Mouse (Mus musculus): Measurements from ENCODE around the gene Pcgf2. TPM values are rescaled to one million over a fixed set of nuclear protein-coding genes. Genes with fewer than 3 reads are reported as not detected.
A peak's percentile ranks its signal among the peaks of the same experiment; 100 is the strongest.
"Not testable (repeated sequence)": the region's sequence is repeated elsewhere in the genome, so short reads cannot be mapped to it uniquely, and the experiment has no call there.

The Pcgf2 gene
- total RNA-seq (2021) = 1 to 10 TPM; 2.1 to 2.3 TPM
- long read RNA-seq, experiment 1, partial matches to known transcripts = 2 of 2 reads
- long read RNA-seq, experiment 1, other reads (novel, unspliced or antisense) = 0 of 2 reads
- long read RNA-seq, experiment 2, partial matches to known transcripts = 1 of 2 reads
- long read RNA-seq, experiment 2, other reads (novel, unspliced or antisense) = 1 of 2 reads

DNA sequence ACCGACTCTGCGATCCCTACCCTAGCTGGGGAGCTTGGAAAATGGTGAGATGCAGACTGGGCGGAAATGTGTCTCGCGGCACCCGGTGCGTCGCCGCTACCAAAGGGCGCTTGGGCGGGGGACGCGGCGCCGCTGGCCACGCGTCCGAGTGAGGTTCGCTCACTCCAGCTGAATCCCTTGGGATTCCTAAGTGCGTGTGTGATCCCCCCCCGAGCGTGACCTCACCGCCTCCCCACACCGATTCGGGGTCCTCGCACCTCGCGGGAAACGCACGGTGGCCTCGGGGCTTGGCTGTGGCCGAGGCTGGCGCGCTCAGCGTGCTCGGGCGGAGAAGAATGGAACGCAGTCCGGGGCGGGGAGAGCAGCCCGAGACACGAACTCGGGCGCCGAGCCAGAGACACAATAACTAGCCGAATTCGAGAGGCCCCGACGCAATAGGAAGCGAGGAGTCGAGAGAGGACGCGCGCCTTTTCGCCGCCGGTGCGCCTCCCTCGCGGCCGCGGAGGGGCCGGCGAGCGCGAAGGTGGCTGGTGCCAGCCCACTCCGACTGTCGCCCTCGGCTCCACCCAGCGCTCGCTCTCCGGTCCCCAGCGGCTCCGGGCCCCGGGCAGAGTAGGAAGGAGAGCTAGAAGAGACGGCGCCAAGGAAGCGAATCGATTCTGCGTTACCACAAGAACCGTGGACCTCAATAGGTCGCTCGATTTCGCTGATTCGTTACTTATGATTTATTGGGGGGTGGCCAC, at the start of gene Pcgf2:
Gene Pcgf2, minus strand, starts transcription at position 495 of the 743 bp plus-strand sequence.
- intact Hi-C loops (cut with DNase I) = loop anchor here (5.0 kb wide), 1 partner anchor 42 kb away; the partner anchor contains the start of gene Pip4k2b
- peak; percentile 67 to 76 for DNase-seq

DNA sequence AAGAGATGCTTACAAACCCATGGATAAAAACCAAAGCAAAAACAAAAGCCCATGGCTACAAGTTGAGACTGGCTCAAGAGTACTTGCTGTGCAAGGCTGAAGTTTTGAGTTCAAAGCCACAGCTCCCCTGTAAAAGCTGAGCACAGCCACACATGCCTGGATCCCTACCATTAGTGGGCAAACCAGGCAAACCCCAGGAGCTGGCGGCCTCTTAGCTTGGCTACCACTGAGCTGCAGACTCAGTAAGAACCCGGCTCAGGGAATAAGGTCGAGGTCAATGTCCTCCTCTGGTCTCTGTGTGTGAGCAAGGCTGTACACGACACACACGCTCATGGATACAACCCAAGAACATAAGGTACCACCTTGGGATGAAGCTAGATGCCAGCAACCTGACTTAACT, 48.2 kb upstream of the Pcgf2 start:
- intact Hi-C loops (cut with DNase I) = no loop called here
- no peak for DNase-seq

DNA sequence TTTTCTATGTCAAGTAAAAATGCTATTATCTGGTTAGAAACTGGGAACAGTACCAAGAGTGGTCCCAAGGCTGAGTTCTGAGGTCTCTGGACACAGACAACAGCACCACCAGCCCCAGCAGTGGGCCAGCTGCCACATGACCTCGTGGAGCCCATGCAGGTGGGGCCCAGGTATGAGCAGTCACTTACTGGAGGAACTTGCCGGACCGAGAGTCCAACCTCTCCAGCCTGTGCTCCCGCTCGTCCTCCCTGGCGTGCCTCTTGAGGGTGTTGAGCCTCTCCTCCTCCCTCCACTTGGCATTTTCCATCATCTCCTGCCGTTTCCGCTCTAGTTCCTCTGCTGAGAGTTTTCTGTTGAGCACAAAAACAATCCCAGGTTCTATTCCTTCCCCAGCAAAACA, 47.5 kb upstream of the Pcgf2 start:
- intact Hi-C loops (cut with DNase I) = no loop called here

DNA sequence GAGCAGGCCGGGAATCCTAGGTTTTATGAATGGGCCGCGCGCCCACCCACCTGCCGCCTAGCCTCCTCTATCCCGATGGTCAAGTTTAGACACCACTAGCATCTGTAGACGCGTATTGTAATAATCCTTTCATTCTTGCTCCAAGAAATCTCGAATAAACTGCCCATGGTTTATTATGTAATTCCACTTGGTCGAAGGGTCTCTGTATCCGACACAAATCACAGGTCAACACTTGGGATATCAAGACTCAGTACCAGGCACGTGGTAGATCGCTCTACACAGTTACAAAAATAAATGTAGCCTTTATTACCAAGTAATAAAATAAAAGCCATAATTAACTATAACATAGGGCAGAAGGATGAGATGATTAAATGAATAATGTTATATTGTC, 45.0 kb upstream of the Pcgf2 start:
- no peak for DNase-seq
- intact Hi-C loops (cut with DNase I) = no loop called here

More for the DNA sequence above, 47.5 kb upstream of the Pcgf2 start:
- peak in 1 of 2 experiments; percentile 26 for DNase-seq

DNA sequence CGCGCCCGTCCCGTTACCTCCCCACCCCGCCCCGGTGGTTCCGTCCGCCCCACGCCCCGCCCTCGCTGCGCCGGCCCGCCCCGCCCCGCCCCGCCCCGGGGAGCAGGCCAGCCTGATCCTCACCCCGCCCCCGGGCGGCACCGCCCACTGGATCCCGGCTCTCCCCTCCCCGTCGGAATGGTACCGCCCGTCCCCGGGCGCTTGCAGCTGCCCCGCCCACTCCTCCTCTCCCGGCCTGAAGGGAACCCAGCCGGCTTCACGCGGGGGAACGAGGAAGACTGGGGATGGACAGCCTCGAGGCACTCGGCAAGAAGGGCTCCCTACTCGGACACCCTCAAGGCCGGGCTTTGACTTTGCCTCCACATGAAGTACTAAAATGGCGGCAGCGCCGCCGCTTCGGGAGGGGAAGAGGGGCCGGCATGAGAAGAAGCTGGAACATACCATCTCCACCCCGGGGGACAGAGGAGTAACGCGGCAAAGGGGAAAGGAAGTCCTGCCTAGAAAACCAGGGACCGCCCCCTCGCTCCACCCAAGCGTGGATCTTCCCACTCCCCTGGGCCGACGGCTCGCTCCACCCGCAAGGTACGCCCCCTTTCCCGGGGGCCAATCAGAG, 44.5 kb upstream of the Pcgf2 start:
- DNase-seq = peak; percentile 98 to 99
- intact Hi-C loops (cut with DNase I) = loop anchor here (5.0 kb wide), 1 partner anchor 43 kb away; the partner anchor contains the start of genes Pcgf2 and Psmb3

DNA sequence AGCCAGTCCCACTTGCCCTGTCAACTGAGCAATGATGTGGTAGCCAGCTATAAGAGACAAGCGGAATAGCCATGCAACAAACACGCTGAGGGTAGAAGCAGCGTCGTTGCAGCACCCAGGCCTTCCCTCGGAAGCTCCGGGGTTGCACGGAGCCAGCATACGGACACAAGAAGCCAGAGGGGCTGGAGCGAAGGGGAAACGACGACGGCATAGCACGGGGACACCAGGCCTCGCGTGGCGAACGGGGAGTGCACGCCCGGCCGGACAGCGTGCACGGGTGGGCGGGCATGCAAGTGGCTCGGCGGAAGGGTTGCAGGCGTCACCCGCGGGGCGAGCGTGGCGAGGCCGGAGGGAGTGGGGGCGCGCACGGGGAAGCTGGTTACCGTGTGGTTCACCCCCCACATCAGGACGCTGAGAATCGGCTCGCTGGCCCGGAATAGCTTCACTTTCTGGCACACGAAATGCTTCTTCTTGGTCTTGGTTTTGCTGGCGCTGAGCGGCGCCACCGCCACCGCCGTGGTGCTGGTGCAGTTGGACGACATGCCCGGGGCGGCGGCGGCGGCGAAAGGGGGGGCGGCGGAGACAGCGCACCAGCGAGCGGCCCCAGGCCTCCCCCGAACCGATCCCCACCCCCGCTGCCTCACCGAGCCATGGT, 43.9 kb upstream of the Pcgf2 start, which contains the start of gene Pip4k2b:
Gene Pip4k2b, minus strand, starts transcription at position 642 of the 655 bp plus-strand sequence.
- intact Hi-C loops (cut with DNase I) = loop anchor here (5.0 kb wide), 1 partner anchor 42 kb away; the partner anchor contains the start of genes Pcgf2 and Psmb3
- DNase-seq = peak in 1 of 2 experiments; percentile 39

DNA sequence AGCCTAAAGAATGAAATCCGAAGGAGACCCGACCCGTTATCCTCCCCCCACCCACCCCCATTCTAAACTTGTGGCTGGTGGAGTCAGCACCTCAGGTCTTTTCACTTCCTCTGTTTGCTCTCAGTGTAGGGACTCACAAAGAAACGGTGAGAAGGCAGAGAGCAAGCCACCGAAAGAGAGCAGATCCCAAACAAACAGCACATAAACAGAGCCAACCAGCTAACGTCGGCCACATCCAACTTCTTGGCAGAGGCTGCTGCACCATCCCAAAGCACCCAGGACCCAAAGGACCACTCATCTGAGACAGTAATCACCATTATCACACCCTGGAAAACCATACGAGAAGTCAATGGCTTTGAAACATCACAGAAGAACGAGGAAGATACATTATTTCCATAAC, 43.1 kb upstream of the Pcgf2 start:
- intact Hi-C loops (cut with DNase I) = loop anchor here (5.0 kb wide), 1 partner anchor 41 kb away; the partner anchor contains the start of genes Pcgf2 and Psmb3
- DNase-seq = no peak

DNA sequence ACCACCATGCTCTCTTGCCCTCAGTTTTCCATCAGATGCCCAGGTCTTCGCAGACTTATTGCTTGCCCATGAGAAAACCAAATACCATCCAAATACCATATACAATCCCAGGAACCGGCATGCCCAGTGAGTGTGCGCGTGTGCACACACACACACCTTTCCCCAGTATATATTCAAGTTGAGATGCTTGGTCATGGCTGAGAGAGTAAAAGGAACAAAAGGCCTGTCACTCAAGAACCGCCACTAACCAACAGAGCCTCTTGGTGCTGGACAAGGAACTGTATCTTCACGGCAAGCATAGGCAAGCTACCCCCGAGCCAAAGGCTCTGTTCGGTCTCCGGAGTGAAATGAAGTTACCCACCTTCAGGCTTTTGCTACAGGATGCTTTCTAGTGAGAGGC, 42.3 kb upstream of the Pcgf2 start:
- DNase-seq = no peak
- intact Hi-C loops (cut with DNase I) = loop anchor here (5.0 kb wide), 1 partner anchor 40 kb away; the partner anchor contains the start of genes Pcgf2 and Psmb3

DNA sequence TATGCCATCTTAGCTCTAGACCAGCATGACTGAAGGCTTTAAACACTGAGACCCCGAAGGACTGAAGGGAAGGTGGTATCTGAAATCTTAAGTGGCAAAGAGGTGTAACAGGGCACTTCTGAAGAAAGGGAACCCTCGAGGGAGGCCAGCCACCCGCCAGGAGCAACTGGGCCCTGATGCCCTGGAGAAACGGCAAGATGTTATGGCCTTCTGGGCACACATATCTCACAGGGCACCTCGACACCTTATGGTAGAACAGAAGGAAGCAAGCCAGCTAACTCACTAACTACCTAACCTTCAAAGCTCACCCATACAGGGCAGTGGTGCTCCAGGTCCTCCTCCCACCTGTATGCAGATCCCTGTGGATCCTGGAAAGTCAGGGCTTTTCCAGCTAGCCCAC, 41.9 kb upstream of the Pcgf2 start:
- DNase-seq = no peak
- intact Hi-C loops (cut with DNase I) = loop anchor here (5.0 kb wide), 1 partner anchor 40 kb away; the partner anchor contains the start of genes Pcgf2 and Psmb3

DNA sequence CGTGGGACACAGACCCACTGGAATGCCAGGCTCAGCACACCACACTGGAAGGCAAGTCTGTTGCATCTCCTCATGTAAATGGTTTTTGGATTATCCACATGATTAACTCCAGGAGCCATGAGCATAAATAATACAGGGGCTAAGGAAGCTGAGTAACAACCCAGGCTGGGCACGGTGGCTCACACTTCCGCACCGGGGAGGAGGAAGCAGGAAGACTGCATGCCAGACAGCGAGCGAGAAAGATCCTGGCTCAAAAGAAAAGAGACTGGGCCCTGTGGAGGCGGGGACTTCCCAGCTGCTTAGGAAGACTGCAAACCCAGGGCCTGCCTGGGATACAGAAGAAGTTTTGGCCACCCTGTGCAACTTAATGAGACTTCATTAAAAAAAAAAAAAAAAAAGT, 39.9 kb upstream of the Pcgf2 start:
- DNase-seq = no peak
- intact Hi-C loops (cut with DNase I) = loop anchor here (5.0 kb wide), 1 partner anchor 38 kb away; the partner anchor contains the start of genes Pcgf2 and Psmb3

DNA sequence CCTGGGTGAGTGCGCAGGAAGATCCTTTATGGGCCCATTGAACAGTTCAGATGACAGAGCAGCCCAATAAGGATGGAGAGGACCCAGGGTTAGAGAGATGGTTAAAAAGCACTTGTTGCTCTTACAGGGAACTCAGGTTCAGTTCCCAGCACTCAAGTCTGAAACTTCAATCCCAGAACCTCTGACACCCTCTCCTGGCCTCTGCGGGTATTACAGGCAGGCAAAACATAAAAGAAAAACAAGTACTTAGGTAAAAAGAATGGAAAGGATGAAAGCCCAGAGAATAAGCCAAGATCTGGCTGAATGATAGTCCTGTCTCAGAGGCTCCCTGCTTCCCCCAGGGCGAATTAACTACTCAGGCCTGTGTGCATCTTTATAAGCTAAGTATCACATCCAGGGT, 38.9 kb upstream of the Pcgf2 start:
- no peak for DNase-seq
- intact Hi-C loops (cut with DNase I) = no loop called here

DNA sequence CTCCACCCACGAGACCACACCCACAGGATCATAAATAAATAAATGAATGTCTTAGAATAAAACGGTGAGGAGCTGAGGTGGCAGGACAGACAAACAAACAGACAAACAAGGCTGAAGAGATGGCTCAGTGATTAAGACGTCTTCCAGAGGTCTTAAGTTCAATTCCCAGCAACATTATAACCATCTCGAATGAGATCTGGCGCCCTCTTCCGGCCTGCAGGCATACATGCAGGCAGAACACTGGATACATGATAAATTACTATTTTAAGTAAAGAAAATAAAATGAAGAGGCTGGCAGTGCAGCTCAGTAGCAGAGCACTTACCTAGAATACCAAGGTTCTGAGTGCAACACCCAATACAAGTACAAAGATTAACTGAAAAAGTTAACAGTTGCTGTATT, 38.4 kb upstream of the Pcgf2 start:
- DNase-seq = no peak

DNA sequence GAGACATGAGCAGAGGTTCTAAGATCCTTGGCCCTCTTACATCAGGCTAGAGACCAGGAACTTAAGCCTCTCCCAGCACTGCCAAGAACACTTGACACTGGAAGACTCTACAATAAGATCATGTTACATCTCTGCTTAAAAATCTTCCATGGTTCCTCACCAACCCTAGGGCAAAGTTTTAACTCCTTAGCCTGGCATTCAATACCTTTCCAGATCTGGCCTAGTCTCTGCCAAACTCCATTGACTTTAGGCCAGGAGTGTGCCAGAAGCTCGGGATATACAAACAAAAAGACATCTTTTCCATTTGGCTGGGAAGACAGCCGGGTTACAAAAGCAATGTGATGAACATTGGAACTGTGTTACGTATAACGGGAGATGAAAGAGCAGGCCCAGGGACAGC, 37.3 kb upstream of the Pcgf2 start:
- no peak for DNase-seq

More for the DNA sequence above, 38.4 kb upstream of the Pcgf2 start:
- intact Hi-C loops (cut with DNase I) = no loop called here

DNA sequence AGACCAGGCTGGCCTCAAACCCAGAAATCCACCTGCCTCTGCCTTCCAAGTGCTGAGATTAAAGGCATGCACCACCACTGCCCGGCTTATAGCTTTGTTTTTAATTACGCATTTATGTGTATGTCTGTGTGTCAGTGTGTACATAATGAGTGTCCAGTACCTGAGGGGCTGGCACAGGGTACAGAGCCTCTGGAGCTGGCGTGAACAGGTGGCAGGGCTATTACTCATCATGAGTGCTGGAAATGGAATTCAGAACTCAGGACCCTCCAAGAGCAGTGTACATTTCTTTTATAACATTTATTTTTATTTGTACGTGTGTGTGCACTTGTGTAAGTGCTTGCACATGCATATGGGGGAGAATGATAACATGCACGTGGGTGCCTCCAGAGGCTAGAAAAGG, 36.3 kb upstream of the Pcgf2 start:
- no peak for DNase-seq
- intact Hi-C loops (cut with DNase I) = no loop called here

More for the DNA sequence above, 37.3 kb upstream of the Pcgf2 start:
- intact Hi-C loops (cut with DNase I) = no loop called here

DNA sequence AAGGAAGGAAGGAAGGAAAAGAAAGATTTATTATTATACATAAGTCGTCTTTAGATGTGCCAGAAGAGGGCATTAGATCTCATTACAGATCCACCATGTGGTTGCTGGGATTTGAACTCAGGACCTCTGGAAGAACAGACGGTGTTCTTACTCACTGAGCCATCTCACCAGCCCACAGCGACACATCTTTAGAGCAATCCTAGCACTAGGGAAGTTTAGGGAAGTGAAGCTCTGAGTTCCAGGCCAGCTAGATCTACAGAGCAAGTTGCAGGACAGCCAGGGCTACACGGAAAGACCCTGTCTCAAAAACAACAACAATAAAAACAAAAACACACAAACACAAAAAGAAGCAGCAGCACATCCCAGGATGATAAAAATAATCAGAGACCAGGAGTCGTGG, 34.5 kb upstream of the Pcgf2 start:
- DNase-seq; intact Hi-C loops (cut with DNase I): not testable (repeated sequence)

DNA sequence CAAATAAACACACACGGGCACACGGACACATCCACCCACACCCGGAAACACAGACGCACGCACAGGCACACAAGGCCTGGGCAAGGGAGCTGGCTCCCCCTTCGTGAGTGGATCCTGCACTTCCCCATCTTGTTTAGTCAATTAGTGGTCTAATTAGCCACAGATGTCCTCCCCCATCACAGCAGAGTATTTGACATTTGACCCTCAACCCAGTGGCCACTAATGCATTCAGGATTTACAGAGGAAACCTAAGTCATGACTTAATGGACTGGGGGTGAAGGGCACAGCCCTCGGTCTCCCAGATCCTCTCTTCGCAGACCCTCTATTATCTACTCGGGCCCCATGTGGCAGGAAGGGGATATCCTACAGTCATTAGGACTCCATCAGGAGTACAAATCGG, 33.4 kb upstream of the Pcgf2 start:
- DNase-seq = no peak
- intact Hi-C loops (cut with DNase I) = no loop called here

DNA sequence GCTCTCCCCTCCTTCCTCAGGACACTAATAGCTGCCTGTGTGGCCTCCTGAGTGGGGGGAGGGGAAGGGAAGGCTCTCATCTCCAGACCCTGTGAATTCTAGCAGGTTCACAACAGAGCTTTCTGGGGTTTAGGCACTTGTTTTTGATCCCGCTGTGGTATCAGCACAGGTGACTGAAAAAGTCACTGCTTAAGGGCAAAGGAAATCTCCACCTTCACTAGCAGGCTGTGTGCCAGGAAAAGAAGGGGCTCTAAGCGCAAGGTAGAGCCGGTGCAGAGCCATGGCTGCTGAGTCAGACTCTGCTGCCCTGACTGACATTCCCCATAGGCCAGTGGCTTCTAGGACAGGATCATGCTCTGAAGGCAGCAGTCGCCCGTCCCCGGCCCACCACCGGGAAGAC, 28.4 kb upstream of the Pcgf2 start:
- intact Hi-C loops (cut with DNase I) = no loop called here
- DNase-seq = no peak

DNA sequence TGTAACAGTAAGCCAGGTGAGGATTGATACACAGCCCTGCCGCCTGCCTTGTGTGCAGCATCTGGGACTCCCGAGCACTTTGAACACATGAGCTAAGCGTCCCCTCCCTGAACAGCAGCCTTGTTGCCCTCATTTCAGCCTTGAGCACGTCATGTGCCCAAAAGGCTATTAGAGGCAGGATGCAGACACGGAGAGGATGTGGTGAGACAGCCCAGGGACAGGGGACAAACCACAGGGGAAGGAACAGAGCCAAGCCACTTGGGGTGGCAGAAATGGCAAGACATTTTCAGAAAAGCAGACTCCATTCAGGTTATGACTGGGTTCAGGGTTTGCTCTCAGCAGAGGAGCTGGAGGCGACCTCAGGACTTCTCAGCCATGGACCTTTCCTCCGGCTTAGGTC, 28.0 kb upstream of the Pcgf2 start:
- DNase-seq = no peak
- intact Hi-C loops (cut with DNase I) = no loop called here

DNA sequence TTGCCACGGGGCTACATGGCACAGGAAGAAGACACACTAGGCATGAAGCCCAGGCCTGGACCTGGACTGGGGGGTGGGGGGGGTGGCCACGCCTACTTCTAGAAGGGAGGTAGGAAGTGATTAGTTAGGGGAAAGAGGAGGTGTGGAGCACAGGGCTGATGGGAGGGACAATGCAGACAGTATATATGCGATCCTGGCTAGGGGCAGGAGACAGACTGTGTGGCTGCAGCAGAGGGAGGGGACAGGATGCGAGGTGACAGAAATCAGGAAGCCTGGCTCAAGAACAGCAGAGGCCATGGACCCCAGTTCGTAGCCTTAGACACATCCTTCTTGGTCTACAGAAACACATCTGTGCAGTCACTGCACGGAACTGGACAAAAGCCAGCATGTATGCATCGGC, 23.4 kb upstream of the Pcgf2 start:
- DNase-seq = no peak
- intact Hi-C loops (cut with DNase I) = no loop called here

DNA sequence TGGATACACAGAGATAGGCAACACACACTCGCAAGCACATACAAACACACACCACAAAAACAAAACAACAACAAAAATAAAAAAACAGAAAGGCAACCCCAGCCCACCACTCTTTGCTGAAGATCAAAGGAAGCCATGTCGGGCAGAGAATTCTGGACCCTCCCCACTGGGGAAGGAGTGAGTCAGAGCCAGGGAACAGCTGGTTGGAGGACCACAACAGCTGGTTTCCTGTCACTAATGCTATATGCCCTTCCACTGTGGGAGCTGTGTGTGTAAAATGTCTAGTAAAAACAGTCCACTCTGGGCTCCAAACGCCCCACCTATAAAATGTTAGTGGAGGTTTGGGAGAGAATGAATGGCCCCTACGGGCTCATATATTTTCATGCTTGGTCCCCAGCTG, 21.0 kb upstream of the Pcgf2 start:
- intact Hi-C loops (cut with DNase I) = no loop called here
- no peak for DNase-seq

DNA sequence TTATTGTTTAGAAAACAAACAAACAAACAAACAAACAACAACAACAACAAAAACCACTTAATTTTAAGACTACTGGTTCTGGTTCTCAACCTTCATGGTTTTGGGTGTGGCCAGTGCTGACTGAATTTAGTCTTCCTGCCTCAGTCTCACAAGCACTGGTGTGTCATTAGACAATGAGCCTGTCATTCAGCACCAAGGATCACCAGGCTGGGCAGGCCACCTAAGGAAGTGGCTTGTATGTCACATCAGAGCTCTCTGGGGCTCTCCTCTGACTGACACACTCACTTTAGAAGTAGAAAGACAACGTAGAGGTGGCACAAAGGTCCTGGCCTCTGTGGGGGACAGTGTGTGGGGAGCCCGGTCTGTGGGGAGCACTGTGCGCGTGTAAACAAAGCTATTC, 18.7 kb upstream of the Pcgf2 start:
- no peak for DNase-seq
- intact Hi-C loops (cut with DNase I) = no loop called here
